Mouse (Mus musculus) heart, adult 9 months (tissue): ENCODE results near the gene Tulp1.
"Not testable (repeated sequence)": the region's sequence is repeated elsewhere in the genome, so short reads cannot be mapped to it uniquely, and the experiment has no call there.

ENCODE experiments used
- DNase-seq, 2 experiments: peaks; one replicate each; pipeline ENCODE4 v3.0.0; 2022; ENCODE audit warnings: low spot score in 2 of 2

Gene Tulp1

DNA sequence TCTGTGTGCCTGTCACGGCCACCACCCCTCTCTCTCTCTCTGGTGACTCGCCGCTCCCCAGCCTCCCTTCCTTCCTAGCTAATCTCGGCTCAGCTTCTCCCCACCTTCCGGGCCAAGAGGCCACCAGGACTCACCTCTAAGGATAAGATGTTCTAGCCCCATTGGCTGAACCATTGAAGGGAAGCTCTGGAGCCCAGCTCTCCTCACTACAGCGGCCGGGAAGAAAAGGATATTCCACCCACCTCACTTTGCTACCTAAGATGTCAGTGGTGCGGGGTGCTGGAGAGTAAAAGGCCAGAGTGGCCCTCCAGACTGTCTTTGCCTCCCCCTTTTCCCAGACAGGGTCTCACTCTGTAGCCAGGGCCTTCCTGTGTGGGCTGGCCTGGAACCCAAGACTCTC lies at the start of gene Tulp1:
Gene Tulp1 (minus strand): TSS at position 101 of the 400 bp plus-strand sequence.
- DNase-seq, result no peak

DNA sequence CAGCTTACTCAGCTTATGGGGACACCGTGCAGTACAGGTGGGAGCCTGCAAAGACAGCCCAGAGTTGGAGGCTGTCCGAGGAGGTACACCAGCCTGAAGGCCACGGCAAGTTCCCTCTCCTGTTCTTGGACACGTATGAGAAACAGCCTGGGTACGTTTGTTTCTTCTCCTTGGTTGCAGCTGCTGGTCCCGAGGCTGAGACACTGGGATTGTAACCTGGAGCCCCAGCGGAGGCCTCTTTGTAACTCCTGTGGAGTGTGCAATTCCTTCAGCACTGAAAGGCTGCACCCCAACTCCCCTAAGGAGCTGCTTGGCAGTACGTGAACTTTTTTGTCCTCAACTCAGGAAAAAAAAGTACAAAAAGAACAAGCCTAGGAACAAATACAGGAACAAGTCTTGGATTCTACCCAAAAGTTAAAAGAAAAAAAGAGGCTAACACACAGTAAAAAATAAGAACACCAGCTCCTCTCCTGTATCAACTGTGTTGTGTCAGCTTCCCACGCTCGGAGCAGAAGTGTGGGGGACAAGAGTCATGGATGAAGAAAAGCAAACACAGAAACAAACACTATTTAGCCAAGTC lies 46.4 kb upstream of the Tulp1 start:
- DNase-seq, result no peak

DNA sequence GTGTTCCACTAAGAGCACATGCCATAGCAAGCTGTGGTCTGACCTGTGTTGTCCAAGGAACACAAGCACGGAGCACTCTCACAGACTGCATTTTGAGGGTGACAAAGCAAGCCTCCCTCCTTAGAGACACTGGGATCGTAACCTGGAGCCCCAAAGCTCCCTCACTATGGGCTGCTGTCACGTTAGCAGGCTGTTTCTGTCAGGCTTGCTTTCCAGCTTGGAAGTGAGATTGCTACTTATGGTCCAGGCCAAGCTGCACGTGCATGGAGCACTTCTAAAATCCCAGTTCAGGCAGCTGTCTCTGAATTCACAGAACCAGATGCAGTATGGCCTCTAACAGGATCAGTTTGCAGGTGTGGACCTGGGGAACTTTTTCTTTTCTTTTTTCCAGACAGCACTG lies 45.7 kb upstream of the Tulp1 start:
- no peak for DNase-seq

DNA sequence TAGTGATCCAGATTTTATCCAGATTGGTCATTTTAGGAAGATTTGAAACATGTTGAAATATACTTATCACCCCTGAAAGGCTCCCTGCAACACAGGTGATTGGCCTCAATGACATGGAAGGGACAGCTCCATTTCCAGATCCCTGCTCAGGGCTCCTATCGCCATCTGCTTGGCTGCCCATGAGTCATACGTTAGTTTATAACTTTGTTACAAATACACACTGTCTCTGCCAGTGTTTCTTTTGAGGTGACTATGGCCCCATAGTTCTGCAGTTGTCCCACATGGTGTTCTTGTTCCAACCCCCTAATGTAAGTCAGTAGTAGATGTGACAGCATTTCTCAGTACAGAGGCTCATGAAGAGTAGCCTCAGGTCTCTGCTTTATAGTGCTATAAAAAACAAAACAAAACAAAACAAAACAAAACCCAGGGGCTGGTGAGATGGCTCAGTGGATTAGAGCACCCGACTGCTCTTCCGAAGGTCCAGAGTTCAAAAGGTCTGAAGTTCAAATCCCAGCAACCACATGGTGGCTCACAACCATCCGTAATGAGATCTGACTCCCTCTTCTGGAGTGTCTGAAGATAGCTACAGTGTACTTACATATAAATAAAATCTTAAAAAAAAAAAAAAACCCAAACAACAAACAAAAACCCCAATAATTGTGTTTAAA lies 43.4 kb upstream of the Tulp1 start:
- no peak for DNase-seq

DNA sequence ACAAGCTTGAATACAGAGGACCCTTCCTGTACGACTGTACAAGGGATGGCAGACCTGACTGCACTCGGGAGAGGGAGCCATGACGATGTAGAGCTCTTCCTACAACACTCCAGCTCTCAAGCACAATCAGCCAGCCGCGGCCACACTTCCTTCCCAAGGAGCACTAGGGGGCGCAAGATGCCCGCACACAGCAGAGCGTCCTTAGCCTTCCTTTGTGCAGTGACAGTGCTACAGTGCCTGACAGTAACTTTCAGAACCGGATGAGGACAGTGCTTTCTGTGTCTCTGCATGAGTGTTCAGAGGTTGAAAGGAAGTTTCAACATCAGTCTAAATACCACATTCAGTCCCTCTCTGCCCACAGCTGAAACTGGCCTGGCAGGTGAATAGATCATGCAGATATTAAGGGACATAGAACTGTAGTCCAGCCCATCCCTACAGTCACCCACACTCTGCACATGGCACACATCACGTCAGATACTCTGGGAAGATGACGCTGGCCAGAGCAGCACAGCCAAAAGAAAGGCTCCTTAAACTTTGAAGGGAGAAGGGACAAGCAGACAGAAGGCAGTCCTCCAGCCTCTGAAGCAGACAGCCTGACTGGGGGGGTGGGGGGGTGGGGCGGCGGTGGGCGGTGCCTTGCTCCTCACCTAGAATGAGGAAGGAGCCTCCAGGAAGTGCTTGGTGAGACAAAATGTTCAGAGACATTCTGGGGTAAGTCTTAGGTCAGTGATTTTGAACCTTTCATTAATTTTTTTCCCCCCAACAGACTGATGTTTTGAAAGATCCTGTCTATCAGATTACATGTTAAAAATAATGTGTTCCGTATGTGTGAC lies 42.6 kb upstream of the Tulp1 start:
- DNase-seq, result peak; percentile 54 to 76

DNA sequence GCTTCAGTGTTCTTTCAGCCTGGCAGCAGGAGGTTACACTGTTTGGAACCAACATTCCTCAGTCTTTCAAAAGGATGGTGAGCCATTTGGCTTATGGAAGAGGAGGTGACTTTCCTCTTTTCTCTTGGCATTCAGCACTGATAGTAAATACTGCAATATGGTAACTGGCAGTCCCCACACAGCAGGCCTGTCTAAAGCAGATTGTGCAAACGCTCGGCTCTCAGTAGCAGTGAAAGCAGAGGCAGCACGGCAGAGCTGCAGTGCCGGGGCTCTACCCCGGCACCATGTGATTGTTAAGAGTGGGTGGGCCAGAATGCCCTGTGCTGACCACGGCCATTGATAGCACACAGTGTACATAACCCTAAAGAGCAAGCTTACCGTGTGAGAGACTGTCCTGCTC lies 41.4 kb upstream of the Tulp1 start:
- DNase-seq, result no peak

DNA sequence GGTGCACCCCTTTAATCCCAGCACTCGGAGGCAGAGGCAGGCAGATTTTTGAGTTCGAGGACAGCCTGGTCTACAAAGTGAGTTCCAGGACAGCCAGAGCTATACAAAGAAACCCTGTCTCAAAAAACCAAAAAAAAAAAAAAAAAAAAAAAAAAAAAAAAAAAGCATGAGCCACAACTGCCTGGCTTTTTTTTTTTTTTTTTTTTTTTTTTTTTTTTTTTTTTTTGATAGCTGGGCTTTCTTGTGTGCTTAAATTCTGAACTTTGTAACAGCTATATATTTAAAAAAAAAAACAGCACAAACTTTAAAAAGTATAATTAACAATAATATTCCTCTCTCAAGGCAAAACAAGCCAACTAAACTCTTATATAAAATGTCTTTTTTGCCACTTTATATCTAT lies 39.7 kb upstream of the Tulp1 start:
- not testable (repeated sequence) for DNase-seq

DNA sequence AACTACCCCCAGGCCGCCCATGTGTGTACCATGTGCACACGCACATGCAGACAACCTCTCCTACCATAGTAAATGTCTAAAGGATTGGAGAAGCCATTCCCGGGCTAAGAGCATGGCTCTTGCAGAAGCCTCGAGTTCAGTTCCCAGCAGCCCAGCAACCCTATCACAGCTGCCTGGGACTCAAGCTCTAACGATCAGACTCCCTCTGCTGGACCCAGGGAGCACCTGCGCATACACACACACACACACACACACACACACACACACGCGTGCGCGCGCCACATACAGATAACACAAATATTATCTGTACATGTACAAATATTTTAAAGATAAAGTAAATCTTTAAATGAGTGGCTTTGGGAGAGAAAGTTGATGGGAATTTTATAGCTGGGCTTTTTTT lies 39.3 kb upstream of the Tulp1 start:
- DNase-seq, result no peak

DNA sequence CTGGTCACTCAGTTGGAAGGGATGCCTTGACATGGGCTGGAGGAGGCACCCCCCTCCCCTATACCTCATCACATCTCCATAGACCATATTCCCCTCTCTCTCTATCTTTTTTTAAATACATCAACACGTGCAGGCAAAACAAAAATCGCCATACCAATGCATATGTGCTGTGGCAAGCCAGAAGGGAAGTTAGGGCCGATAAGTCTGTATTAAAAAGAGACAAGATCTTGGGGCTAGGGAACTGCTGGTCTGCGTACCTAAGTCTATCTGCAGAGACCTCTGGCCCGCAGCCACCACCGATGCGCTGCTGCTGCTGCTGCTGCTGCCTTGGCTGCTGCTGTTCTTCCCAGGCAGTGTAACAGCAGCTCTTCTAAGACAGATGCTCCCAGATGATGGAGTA lies 30.0 kb upstream of the Tulp1 start:
- no peak for DNase-seq

DNA sequence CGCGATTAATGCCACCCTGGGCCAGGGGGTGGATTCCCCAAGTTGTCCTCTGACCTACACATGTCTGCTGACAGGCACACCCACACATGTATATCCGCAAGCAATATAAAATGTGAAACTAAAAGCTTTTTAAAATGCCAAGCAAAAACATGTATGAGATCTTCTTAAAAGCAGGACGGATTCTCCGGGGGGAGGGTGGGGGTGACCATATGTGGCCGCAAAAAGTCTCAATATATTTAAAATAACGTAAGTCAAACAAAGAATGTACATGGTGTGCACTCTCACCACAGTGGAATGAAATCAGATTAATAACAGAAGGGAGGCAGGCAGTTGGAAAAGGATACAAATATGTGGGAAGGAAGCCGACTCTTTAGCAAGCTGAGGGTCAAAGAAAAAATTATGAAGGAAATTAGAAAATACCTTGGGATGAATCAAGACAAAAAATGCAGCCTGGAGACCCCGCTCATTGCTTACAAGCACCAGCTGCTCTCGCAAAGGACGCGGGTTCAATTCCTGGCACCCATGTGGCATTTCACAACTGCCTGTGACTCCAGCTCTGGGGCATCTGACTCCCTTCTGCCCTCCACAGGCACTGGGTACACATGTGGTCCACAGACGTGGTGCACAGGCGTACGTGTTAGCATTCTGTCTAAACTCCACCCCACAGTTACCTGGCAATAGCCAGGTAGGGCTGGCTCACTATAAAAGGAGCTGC lies 29.2 kb upstream of the Tulp1 start:
- no peak for DNase-seq

DNA sequence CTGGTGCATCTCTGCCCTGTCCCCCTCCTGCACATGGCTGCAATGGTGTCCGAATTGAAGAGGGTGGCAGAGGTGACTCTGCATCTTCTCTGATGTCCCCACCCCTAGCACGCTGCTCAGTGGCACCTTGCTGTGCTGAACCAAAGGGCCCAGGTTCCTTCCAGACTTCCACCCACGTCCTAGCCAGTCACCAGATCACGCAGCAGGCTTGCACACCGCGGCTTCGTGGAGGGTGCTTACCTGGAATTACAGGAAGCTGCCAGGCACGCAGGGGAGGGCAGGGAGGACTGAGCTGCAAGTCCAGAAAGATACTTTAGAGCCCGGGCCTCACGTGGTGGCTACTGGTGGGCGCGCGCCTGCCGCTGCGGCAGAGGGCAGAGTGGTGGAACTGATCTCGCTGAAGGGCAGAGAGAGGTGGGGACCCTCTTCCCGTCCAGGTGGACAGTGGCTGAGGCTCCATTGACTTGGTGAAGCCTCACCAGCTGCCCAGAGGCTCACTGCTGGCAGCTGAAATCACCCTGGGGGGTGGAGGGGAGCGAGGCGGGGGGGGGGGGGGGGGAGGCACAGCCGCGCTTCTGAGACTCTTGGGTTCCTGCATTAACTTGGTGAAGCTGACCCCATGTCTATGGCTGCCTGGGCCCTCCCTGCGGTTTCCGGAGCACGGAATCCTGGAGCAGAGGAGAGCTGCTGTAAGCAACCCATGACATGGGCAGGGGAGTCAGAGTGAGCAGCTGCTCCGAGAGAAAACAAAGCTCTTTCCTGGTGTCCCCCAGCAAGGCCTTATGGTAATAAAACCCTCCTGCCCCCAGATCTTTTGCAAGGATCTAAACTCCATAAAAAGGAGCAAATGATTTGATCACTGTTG lies 26.8 kb upstream of the Tulp1 start:
- DNase-seq, result no peak

DNA sequence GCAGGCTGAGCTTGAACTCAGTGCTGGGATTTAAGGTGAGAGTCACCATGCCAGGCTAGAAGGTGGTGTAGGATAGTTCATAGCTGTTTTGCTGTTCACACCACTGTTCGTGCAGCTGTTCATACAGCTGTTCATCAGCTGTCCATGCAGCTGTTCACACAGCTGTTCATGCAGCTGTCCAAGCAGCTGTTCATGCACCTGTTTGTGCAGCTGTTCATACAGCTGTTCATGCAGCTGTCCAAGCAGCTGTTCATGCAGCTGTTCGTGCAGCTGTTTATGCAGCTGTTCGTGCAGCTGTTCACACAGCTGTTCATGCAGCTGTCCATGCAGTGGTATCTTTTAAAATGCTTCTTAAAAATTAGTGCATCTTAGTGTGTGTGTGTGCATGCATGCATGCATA lies 23.5 kb upstream of the Tulp1 start:
- DNase-seq, result no peak

DNA sequence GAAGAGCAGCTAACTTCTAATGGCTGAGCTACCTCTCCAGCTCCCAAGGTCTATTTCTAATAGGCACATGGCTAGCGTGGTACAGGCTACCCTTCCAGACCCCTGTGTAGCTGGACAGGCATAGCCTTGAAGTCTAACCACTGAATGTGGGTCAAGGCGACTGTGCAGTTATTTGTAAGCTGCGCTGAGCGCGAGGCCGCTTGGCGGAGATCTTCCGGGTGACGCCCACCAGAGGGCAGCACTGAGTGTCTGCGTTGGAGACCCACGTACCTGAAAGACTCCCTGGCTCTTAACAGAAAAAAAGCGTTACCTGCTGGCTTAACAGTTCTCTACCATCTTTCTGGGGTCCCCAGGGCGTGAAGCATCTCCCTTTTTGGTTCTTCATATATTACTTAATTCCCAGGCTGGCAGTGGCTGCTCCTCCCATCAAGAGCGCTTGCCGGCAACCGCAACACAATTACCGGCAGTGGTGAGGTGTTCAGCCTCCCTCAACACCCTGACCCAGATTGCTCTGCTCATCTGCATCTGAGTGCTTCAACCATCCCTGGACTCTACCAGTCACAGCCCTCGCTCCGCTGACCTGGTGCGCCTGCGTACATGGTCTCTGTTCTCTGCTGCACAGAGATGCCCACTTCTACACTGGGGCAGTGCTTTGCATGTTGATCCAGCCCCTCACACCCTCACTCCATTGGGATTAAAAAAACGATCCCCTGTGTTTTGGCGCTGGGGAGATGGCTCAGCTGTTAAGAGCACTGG lies 21.3 kb upstream of the Tulp1 start:
- DNase-seq, result peak in 1 of 2 experiments; percentile 69

DNA sequence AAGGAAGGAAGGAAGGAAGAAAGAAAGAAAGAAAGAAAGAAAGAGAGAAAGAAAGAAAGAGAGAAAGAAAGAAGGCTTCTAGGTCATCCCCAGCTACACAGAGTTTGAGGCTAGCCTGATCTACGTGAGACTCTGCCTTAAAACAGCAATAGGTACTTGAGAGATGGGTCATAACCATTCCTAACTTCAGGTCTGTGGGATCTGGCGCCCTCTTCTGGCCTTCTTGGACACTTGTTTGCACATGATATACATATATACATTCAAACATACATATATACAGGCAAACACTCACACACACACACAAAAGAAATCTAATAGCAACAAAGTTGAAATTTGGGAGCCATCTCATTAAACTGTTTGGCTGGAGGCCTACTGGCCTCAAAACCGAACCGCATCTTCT lies 19.3 kb upstream of the Tulp1 start:
- no peak for DNase-seq

DNA sequence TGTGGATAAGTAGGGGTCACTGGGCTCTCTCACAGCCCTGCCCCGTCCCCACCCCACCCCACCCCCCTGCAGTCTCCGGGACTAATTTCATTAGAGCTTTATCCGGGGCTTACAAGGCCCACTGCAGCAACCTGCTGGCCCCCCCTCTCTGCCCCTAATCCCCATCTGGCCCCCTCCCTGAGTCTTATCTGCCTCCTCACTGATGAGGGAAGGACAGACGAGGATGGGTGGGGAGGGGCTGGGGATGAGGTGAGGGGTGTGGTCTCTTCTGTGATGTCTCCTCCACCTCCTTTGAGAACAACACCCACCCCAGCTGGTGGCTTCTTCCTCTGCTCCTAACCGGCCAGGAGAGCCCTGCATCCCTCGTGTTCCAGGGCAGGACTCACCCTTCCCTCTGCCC lies 15.2 kb upstream of the Tulp1 start:
- no peak for DNase-seq

DNA sequence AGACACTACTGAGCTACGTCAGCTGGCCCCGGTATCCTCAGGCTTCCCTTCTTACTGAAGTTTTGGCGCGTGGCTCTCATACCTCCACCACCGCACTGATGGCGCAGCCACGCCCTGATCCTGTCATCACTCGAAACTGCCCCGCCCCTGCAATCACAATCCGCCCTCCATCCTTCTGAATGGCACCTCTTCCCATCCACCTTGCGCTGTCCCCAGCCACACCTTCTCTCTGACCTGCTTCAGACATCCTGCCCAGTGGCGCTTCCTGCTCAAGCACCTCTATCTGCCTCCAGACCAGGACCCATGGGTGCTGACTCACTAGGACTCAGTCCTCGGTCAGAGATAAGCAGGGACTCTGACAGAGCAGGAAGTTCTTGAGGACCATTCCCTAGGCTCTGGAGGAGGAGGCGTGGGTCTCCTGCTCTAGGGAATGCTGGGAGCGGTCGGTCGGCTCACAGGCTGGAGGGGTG lies 10.6 kb upstream of the Tulp1 start:
- no peak for DNase-seq

DNA sequence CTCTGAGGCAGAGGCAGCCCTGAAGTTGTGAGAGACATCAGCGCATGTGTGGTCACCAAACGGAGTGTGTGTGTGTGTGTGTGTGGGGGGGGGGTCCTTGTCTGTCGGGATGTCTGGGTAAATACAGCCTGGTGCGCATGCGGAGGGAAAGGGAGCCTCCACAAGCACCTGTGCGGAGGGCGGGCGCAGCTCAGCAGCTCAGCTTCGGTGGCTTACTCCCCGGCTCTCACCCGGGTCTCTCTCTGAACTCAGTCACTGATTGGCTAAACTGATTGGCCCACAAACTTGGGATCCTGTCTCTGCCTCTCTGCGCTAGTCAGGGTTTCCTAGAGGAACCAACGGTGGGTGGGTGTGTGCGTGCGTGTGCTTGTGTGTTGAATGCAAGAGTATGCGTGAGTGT lies 9.5 kb upstream of the Tulp1 start:
- no peak for DNase-seq

DNA sequence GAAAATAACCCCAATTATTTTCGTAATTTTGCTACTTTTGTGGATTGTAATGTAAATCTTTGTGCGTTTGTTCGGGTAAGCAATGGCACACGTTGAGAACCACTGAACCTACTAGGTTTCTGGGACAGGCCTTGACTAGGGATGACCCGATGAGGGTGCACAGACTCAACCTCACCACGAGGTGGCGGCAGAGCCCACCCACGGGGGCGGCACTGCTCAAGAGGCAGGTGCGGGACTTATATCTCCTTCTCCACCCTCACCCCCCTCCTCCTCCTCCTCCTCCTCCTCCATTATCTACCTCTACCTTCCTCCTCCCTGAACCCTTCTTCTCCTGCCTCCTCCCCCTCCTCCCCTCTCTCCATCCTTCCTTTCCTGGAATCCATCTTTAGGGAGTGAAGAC lies 8.8 kb upstream of the Tulp1 start:
- no peak for DNase-seq

DNA sequence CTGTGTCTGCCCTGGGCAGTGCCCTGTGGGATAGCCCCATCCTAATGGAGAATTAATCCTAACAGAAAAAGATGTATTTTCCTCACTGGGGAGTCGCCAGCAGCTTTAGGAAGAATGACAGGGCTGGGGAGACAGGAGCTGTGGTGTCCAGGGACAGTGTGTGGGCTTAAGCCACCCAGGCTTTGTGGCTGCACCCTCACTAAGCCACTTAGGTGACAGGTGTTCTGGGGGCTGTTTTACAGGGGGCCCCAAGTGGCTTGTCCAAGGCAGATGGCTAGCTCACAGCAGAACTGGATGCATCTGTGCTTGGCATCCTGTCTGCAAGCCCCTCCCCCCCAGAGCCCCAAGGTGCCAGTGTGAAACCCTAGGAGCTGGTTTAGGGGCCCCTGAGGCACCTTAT lies 6.9 kb upstream of the Tulp1 start:
- DNase-seq, result no peak

DNA sequence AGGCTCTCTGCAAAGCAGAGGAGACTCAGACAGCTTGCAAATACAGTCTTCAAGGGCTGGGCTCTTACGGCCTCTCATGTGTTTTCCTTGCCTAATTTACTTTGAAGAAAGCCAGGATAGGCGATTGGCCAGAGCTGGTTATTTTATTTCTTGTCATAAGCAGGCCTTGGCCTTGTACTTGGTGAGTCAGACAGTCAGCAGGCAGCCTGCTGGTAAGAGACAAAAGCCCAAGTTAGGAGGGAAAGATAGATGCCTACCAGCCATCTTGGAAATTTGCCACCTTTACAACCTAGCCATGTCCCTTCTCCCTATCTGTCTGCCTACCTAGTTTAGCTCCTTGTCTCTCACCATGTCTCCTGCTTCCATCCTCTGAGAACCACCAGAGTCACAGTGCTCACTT lies 6.3 kb upstream of the Tulp1 start:
- no peak for DNase-seq

DNA sequence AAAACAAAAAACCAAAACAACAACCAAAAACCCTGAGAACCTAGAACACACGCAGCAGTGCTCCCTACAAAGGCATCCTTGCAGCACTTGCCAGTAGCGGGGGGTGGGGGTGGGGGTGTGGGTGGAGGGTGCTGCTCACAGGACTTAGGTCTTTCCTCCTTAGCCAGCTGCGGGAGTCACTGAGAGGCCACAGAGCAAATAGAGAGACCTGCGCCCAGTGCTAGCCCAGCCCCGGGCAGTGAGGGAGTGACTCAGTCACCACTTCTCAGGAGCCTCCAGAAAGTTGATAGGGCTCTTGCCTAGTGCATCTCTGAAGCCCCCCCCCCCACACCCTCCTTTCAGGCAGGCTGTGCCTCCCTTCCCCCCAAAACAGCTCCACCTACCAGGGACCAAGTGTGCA lies 4.0 kb upstream of the Tulp1 start:
- DNase-seq, result no peak
